Mouse (Mus musculus): Measurements from ENCODE around the gene Ctu1.
A peak's percentile ranks its signal among the peaks of the same experiment; 100 is the strongest.
"Not testable (repeated sequence)": the region's sequence is repeated elsewhere in the genome, so short reads cannot be mapped to it uniquely, and the experiment has no call there.

Ctu1 gene

DNA sequence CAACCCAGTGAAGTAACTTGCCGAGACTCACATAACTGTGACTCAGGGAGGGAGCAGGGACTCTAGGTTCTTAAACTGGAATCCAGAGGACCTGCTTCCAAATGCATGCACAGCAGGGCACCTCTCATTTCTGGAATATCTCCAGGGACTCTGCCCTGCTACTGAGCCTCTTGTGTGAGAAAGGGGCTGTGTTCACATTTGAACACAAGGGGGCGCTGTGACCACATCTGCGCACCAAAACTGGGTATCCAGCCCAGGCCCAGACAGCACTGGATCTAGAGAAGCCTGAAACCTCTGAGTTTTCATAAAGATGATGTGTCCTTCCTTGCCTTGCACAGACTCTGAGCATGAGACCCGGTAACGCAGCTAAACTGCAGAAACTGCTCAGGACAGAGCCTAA, 9.1 kb downstream of the Ctu1 start:
- peak; percentile 50 for DNase-seq (ENCODE audit: low spot score)

DNA sequence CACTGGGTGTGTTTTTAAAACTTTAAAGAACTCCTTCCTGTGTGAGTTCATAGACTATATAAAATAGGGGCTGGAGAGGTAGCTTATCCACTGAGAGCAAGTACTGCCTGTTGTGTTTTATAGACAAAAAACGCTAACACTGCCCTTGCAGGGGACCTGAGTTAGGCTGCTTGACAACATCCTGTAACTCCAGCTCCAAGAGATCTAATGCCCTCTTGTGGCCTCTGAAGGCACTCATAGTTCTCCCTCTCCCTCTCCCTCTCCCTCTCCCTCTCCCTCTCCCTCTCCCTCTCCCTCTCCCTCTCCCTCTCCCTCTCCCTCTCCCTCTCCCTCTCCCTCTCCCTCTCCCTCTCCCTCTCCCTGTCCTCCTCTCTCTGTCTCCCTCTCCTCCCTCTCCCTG, 10.7 kb downstream of the Ctu1 start:
- DNase-seq (ENCODE audit: low spot score): not testable (repeated sequence)

DNA sequence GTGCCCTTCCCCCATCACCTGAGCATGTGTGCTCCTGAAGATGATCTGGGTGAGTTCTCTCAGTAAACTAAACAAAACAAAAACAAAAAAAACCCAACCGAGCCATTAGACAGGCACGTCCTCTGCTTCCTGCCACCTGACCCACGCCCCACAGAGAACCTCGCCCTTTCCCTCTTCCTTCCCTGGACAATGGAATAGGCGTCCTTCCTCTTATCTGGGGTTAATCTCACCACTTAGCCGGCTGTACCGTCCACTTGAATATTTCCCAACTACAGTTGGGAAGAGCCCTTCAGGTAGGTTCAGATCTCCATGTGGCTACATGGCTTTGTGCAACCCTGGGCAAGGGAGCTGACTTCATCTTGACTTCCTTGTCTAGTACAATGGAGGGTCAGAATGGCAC, 13.3 kb downstream of the Ctu1 start:
- no peak for DNase-seq (ENCODE audit: low spot score)

DNA sequence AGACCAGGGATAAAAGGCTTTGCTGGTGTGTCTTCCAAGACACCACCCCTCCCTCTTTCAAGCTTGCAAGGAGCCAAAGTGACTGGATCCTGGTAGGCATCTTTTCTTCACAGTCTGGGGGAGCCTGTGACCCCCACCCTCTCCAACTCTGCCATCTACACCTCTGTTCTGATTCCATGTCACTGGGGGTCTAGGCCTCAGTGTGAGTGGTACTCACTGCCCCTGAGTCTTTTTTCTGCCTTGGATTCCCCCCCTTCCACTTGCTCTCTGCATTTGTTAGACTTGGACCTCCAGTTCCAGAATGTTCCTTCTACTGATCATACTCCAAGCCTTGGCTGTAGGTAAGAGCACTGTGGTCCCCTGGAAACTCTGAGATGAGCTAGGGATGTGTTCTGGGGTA, 18.3 kb downstream of the Ctu1 start, which contains the start of gene Klk14:
Klk14 (plus strand) TSS at position 301 of the 400 bp plus-strand sequence.
- DNase-seq (ENCODE audit: low spot score): no peak

DNA sequence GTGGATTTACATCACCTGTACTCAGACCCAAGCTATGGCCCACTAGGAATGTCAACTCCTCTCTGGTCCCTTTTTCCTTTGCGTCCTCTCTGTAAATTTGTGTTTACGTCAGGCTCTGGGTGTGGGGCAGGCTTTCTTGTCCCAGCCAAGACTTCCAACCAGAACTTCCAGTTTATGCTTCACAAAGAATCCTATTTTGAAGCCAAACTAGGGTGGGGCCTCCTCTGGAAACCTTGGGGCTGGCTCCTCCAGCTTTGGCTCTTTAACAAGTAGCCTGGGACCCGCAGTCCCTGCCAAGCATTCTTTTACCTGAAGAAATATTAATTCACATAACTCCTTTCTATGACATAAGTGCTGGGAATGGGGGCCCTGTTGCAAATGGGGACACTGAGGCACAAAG, 38.2 kb downstream of the Ctu1 start:
- DNase-seq (ENCODE audit: low spot score): no peak

DNA sequence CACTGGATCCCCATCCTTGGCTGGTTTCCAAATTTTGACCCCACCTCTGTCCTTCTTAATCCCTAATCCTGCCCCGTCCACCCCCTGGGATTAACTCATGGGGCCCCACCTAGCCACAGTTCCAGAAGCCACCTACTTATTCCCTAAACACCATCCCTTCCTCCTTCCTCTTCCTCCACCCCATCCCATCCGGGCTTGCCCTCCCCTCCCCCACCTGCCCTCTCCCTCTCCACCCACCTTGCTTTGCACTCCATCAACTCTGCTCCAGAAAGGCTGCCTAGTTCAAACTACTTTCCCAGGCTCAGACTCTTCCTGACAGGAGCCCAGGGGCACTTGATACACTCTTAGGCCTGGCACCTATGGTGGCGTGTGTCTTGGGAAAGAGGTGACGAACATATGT, 40.5 kb downstream of the Ctu1 start, which contains the start of gene Klk13:
Klk13 (plus strand) TSS at position 301 of the 400 bp plus-strand sequence.
- DNase-seq (ENCODE audit: low spot score): no peak

DNA sequence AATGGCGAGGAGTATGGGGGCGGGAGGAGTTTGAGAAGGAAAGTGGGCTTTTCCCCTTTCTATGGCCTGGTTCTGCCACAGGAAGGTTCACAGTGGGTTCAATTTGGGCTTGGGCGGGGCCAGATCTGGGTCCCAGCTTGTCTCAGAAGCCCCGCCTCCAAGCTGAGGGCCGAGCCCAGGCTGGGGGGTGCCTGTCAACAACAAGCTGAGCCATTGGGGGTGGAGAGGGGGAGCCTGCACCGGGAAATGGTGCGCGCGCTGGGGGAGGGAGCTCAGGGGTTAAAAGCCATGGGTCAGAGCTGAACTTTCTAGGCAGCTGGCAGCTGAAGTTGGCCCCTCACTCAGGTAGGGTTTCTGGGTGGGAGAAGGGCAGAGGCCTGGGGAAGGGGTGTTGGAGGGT, 41.1 kb downstream of the Ctu1 start:
- DNase-seq (ENCODE audit: low spot score): no peak

DNA sequence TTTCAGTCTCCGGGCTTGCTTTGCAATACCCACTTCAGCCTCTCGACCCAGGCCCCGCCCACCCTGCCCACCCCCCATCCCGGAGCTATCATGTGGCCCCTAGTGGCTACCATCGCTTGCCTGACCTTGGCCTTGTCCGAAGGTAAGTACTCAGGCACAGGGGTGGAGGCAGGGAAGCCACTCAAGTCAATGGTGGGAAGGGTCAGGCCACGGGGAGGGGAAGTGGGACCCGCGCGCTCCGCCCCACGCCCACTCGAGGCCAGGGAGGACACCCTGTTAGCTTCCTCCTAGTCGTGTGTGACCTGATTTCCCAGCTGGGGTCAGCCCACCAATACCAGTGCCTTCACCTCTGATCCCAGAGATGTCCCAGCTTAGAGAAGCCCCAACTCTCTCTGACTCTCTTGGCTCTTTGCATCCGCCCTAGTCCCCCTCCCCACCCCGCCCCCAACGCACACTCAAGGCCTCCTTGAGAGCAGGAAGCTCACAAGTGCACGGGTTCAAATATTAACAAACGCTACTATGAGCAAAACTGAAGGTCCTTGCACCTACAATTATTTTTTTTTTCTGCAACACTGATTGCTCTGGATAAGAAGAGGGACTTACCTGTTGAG, 42.0 kb downstream of the Ctu1 start:
- DNase-seq (ENCODE audit: low spot score): no peak
